Mouse (Mus musculus) E14TG2a.4 (cell line): ENCODE results near the gene Car7.

ENCODE experiments used
- H3K27me3 ChIP-seq: 2 replicates; pipeline ENCODE4 v1.6.1; 2014; ENCODE audit warnings: low read length, control low read depth; ENCODE audit not compliant: insufficient read depth
- H3K36me3 ChIP-seq: 2 replicates; pipeline ENCODE4 v1.6.1; 2014; ENCODE audit warnings: low read length, control low read depth; ENCODE audit not compliant: insufficient read depth
- H3K4me1 ChIP-seq: replicated peaks from 2 replicates; pipeline ENCODE4 v1.6.1; 2014; ENCODE audit warnings: low read depth, low read length, control low read depth
- H3K4me3 ChIP-seq: replicated peaks from 2 replicates; pipeline ENCODE4 v1.5.1; 2014; ENCODE audit warnings: mild to moderate bottlenecking, low read length
- H3K9me3 ChIP-seq: 2 replicates; pipeline ENCODE4 v1.6.1; 2014; ENCODE audit warnings: low read length, control low read depth
- CTCF ChIP-seq: conservative IDR thresholded peaks from 2 replicates; pipeline ENCODE4 v1.5.1; 2014; ENCODE audit warnings: low read length
- NANOG ChIP-seq: IDR thresholded peaks from 2 replicates; pipeline ENCODE4 v1.6.1; 2014; ENCODE audit warnings: borderline replicate concordance, low read length, mixed read lengths
- POU5F1 ChIP-seq: IDR thresholded peaks from 2 replicates; pipeline ENCODE4 v1.6.1; 2014; ENCODE audit warnings: low read length, borderline replicate concordance

Car7 gene

GRCm38 (mm10) chr8:104595773-104596536 lies 61.5 kb downstream of the Car7 start:
- TF ChIP-seq CTCF = no peak
- H3K4me3 ChIP-seq = no peak overlapping the region

GRCm38 (mm10) chr8:104597656-104598055 lies 63.2 kb downstream of the Car7 start:
- Histone ChIP-seq H3K36me3 (peaks cover 47% of the 10 kb centered on the region), H3K4me3 (no peak overlapping the region), H3K4me1 (peaks cover 53% of the 10 kb centered on the region), H3K27me3 (no peaks in the 10 kb centered on the region), H3K9me3 (no peaks in the 10 kb centered on the region)
- TF ChIP-seq POU5F1 (no peak), NANOG (no peak), CTCF (no peak)

More at GRCm38 (mm10) chr8:104595773-104596536, 61.5 kb downstream of the Car7 start:
- H3K27me3 ChIP-seq = peaks cover 5% of the 10 kb centered on the region; the same call in 1 of the 2 replicates
- H3K4me1 ChIP-seq = peaks cover 49% of the 10 kb centered on the region
- H3K9me3 ChIP-seq = no peaks in the 10 kb centered on the region
- H3K36me3 ChIP-seq = peaks cover 47% of the 10 kb centered on the region

GRCm38 (mm10) chr8:104598496-104598895 lies 64.0 kb downstream of the Car7 start:
- TF ChIP-seq POU5F1 (no peak), CTCF (no peak), NANOG (no peak)
- Histone ChIP-seq H3K27me3 (no peaks in the 10 kb centered on the region), H3K4me1 (peaks cover 52% of the 10 kb centered on the region), H3K9me3 (no peaks in the 10 kb centered on the region), H3K4me3 (no peak overlapping the region), H3K36me3 (peaks cover 45% of the 10 kb centered on the region)
